Mouse (Mus musculus) heart, postnatal 10 days (tissue): ENCODE measurements around the gene Lama4. TPM values are rescaled to one million over a fixed set of nuclear protein-coding genes. Genes with fewer than 3 reads are reported as not detected.

Source experiments
- DNase-seq, 2 experiments: peaks; one replicate each; pipeline ENCODE4 v3.0.0; 2021
- intact Hi-C: fragments of 180-260 bp; cut with DNase I; formaldehyde crosslinking; loops from one replicate; pipeline ENCODE4 v1.15.1; 2025
- total RNA-seq, 2 experiments: library from RNA; stranded (reverse); gene quantifications; 2 replicates each; pipeline ENCODE4 v1.2.3; 2021

The Lama4 gene
- total RNA-seq, 2 experiments from 2014 or later: 207 to 219 TPM

DNA sequence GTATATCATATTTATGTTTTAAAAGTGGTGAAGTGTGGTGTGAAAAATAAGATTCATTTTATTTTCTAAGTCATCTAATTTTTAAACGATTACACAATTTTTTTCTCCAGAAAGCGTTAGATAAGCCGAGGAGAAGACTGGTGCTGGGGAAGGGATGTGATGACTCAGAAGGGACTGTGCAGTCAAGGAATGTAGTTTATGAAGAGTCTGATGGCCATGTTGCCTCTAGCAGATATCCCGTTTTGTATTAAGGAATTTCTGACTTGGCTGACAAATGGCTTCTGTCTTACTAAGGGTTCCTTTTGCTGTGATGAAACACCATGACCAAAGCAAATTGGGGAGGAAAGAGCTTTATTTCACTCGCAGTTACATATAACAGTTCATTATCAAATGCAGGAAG, 74.7 kb downstream of the Lama4 start:
- DNase-seq: no peak
- intact Hi-C loops: loop anchor here (2.0 kb wide), 1 partner anchor 163 kb away; no protein-coding TSS in a partner anchor

- no peak for DNase-seq
- intact Hi-C loops: no loop called here
Measured at GRCm38 (mm10) chr10:39044476-39044995, 79.2 kb downstream of the Lama4 start.

GRCm38 (mm10) chr10:39045111-39045510, 79.8 kb downstream of the Lama4 start:
- DNase-seq: no peak
- intact Hi-C loops: no loop called here

DNA sequence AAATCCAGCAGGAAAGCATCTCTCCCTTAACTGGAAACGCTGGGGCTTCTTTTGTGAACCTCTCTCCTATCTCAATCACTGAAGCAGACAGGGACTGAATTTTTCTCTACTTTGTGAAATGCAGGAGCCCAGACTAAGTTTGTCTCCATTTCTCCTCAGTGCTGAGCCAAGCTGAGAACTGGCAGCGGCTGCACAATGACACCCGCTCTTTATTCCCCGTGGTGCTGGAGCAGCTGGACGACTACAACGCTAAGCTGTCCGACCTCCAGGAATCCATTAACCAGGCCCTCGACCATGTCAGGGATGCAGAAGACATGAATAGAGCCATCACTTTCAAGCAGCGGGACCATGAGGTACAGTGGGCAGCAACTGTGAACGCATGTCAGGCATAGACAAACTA, 82.5 kb downstream of the Lama4 start:
- DNase-seq: peak; percentile 44 to 50
- intact Hi-C loops: no loop called here

GRCm38 (mm10) chr10:39049581-39050294, 84.4 kb downstream of the Lama4 start:
- DNase-seq: no peak
- intact Hi-C loops: no loop called here

DNA sequence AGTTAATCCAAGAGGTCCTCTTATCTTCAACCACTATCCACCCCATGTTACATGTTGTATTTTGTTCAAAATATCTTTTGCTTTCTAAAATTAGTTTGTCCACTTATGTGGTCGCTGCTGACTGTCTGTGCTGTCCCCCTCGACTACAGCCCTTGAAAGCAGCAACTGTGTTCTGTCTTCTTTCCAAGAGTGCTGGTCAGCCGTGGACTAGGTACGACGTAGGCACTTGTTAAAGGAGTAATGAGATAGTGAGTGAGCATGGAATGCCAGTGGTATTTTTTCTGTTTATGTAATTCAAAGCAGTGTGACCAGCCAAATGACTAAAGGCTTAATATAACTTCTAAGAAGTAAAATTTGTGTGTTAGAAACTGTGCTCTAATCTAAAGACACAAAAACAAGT, 90.7 kb downstream of the Lama4 start:
- intact Hi-C loops: no loop called here
- DNase-seq: no peak

GRCm38 (mm10) chr10:39064732-39065131, 99.4 kb downstream of the Lama4 start:
- peak; percentile 25 to 62 for DNase-seq
- intact Hi-C loops: no loop called here

DNA sequence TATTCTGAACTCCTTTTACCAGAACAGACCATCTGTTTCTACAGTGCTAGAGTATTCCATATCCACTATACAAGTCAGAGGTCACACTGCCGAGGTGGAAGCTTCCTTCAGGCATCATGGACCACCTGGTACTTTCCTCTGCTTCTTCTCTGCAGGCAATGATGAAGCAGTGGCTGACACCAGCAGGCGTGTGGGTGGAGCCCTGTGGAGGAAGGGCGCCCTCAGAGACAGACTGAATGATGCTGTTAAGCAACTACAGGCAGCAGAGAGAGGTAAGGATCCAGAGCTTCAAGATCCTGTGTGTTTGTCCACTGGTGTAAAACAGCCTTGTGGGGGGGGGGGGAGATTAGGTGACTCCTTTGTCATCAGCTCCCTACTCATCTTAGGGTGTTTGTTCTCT, 100.1 kb downstream of the Lama4 start:
- intact Hi-C loops: no loop called here
- DNase-seq: no peak

- intact Hi-C loops: no loop called here
- peak; percentile 47 to 49 for DNase-seq
Measured at GRCm38 (mm10) chr10:39066061-39066460, 100.7 kb downstream of the Lama4 start.

DNA sequence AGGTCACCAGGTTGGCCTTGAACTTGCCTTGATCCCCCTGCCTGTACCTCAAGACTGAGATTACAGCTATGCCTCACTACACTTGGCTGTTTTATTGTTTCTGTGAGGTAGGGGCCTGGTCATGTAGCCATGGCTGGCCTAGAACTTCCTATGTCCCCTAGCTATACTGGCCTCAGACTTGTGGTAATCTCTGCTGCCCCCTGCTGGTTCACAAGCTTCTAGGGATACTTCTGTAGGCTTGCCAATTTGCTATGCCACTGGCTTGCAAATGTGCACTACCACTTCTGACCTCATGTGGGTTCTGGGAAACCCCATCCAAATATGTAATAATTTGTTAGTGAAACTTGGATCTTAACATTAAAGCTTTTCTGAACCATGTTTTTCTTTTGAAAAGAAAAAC, 101.6 kb downstream of the Lama4 start:
- DNase-seq: peak; percentile 85 to 90
- intact Hi-C loops: no loop called here

DNA sequence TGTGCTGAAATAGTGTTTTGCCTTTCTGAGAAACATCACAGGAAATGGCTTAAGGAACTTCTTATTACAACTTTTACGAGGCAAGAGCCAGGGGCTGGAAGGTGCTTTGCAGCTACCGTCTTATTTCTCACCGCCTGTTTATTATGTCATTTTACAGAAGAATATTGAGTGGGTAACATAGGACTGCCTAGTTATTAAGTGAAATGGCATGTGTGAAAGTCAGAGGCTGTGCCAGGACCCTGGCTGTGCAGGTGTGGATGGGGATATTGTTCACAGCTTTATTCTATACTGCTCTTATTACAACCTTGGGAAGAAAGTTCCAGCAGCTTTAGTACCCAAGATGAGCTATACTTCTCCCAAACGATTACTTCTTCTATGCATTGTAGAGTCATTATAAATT, 106.7 kb downstream of the Lama4 start:
- no peak for DNase-seq
- intact Hi-C loops: no loop called here

DNA sequence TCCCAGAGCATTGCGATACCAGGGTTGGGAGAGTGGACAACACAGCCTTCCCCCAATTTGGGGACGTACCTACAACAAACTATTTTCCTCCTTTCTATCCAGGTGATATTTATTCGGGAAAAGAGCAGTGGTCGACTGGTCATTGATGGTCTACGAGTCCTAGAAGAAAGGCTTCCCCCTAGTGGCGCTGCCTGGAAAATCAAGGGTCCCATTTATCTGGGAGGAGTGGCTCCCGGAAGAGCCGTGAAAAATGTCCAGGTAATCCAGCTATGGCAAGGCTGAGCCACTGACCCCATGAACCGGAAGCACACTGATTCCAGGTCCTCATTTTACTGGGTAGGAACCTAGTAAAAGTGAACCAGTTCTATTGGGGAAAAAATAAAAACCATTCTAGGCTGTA, 131.7 kb downstream of the Lama4 start:
- intact Hi-C loops: no loop called here
- peak; percentile 32 to 61 for DNase-seq

- intact Hi-C loops: no loop called here
- no peak for DNase-seq
Measured at GRCm38 (mm10) chr10:39098746-39099145, 133.4 kb downstream of the Lama4 start.

GRCm38 (mm10) chr10:39104803-39105449, 139.6 kb downstream of the Lama4 start:
- no peak for DNase-seq
- intact Hi-C loops: no loop called here

GRCm38 (mm10) chr10:39106413-39106812, 141.1 kb downstream of the Lama4 start:
- DNase-seq: no peak
- intact Hi-C loops: no loop called here

DNA sequence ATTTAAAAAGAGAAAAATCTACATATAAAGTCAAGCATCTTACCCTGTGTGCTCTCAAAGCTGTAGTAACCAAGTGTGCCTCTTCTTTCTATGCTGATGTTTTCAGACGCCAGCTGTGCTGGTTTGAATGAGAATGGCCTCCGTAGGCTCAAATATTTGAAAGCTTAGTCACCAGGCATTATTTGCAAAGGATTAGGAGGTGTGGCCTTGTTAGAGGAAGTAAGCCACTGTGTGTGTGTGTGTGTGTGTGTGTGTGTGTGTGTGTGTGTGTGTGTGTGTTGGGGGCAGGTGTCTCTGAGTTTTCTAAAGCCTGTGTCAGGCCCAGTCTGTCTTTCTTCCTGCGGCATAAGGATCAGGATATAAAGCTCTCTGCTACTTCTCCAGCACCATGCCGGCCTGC, 141.6 kb downstream of the Lama4 start:
- no peak for DNase-seq

GRCm38 (mm10) chr10:39108837-39109488, 143.6 kb downstream of the Lama4 start:
- intact Hi-C loops: no loop called here
- no peak for DNase-seq

More for the DNA sequence above, 141.6 kb downstream of the Lama4 start:
- intact Hi-C loops: no loop called here

- no peak for DNase-seq
Measured at GRCm38 (mm10) chr10:39109489-39109874, 144.2 kb downstream of the Lama4 start.

GRCm38 (mm10) chr10:39121412-39121811, 156.1 kb downstream of the Lama4 start:
- DNase-seq: no peak
- intact Hi-C loops: no loop called here

More at GRCm38 (mm10) chr10:39109489-39109874, 144.2 kb downstream of the Lama4 start:
- intact Hi-C loops: no loop called here

DNA sequence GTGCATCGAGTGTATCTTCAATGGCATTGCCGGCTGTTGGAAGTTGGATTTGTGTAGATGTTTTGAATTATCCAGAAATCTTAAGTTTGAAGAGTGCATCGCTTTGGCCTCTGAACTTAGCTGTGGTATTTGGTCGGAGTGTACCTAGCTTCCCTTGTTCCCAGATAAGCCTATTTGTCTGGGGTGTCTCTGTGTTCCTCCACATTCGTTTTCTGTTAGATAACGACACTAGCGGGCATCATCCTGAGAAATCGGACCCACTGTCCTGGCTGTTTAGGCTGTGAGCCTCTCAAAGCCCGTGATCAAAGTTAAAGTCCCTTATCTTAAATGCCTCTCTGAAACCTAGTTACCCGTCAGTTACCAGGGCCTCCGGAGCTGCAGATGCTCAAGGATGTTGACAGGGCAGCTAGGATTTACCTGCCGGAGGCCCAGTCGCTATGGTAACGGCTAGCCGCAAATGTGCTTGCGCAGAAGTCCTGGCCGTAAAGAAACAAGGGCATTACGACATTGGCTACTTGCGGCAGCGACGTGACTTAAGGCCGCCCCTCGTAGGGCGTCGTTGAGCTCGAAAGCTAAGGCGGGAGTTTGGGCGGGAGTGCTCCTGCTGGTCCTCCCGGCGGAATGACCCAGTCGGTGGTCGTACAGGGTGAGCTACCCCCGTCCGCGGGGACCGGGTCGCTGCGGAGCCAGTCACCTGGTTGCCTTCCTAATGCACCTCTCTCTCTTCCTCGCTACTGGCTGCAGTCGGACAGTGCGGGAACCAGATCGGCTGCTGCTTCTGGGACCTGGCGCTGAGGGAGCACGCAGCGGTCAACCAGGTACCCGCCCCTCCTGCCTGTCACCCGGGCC, 168.4 kb downstream of the Lama4 start, which contains the start of the genes Fam229b and Tube1:
Fam229b (minus strand) TSS at position 453 of the 849 bp plus-strand sequence.
Tube1 (plus strand) TSS at position 515 of the 849 bp plus-strand sequence.
- intact Hi-C loops: no loop called here

More for the DNA sequence above, 168.4 kb downstream of the Lama4 start, which contains the start of the genes Fam229b and Tube1:
- peak; percentile 94 for DNase-seq
